Mouse (Mus musculus): ENCODE results near the gene Pax6.

DNA sequence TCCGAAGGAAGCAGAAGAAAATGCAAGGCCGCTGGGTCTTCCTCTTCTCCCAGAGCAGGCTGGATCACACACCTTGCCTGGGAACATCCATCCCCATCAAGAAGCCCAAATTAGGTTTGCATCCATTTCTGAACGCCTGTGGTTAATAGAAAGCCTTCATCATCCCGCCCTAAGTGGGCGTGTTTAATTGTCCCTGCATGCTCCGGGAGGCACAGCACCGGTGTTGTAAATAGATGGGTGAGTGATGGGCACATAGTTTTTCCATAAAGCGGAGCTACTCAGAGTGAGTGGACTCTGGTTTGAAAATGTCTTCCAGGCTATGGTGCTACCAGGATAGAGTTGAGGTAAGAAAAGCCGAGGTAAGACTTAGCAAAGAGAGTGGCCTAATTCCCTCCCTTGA is 9.3 kb upstream of the Pax6 start:
- TF ChIP-seq POLR2A (IDR thresholded peaks at IDR 0.05; ENCODE audit: low read depth, low read length) (no peak), CTCF (IDR thresholded peaks at IDR 0.05; ENCODE audit: extremely low read depth, insufficient read length, insufficient replicate concordance, low read depth, low read length) (no peak)

Measured in small intestine, adult 2 months (tissue).